In genomic region chr12:58211163-58212071, GRCm38 (mm10) we compare ENCODE assay signal across 8 mouse cellular contexts. TPM values are rescaled to one million over a fixed set of nuclear protein-coding genes. Genes with fewer than 3 reads are reported as not detected.
DNase-seq lines count a peak whose midpoint lies in the region; ATAC-seq and TF ChIP-seq lines count a peak whose summit lies in the region.

TSS of gene Sstr1 (plus strand) at chr12:58211772.

- 17% methylated on average over 21 of the region's 21 CpGs for WGBS in lung, embryonic 14.5 days
- 12% methylated on average over 21 of the region's 21 CpGs for WGBS in midbrain, postnatal 0 days

- no peak for ATAC-seq in lung, embryonic 14.5 days (ENCODE audit: insufficient read depth)
- ATAC-seq in frontal cortex, adult (ENCODE audit: low TSS enrichment), result peak; percentile 11
- ATAC-seq in midbrain, postnatal 0 days (ENCODE audit: low FRiP score), result 0 out of 2 replicates have a peak, but pooled peaks have one; percentile 13

- H3K9me3 ChIP-seq in lung, embryonic 14.5 days (ENCODE audit: low read depth, low read length), result no peaks in the 10 kb centered on the region
- H3K9me3 ChIP-seq in midbrain, postnatal 0 days (ENCODE audit: low read length), result no peaks in the 10 kb centered on the region

- no peak for TF ChIP-seq CTCF in lung, embryonic 14.5 days (IDR thresholded peaks at IDR 0.05; ENCODE audit: low read depth)
- TF ChIP-seq CTCF in midbrain, postnatal 0 days (IDR thresholded peaks at IDR 0.05), result no peak; the same call in 1 of the 2 replicates

- H3K27ac ChIP-seq in lung, embryonic 14.5 days (ENCODE audit: low read depth), result no peak within 1 kb of the TSS
- H3K27ac ChIP-seq in midbrain, postnatal 0 days (ENCODE audit: low read depth, low read length), result 0 out of 2 replicates have a peak within 1 kb of the TSS, but pooled peaks have one; percentile 1

- peak within 1 kb of the TSS; percentile 73 for H3K4me2 ChIP-seq in lung, embryonic 14.5 days
- H3K4me2 ChIP-seq in midbrain, postnatal 0 days (ENCODE audit: low read depth, low read length, poor library complexity, severe bottlenecking), result peak within 1 kb of the TSS; percentile 92

- H3K36me3 ChIP-seq in lung, embryonic 14.5 days (ENCODE audit: insufficient read depth), result no peaks in the 10 kb centered on the region
- no peaks in the 10 kb centered on the region for H3K36me3 ChIP-seq in midbrain, postnatal 0 days (ENCODE audit: insufficient read depth, low read length)

- no peak for DNase-seq in lung, embryonic 14.5 days
- no peak for DNase-seq in lung, postnatal 25 days (ENCODE audit: low spot score)
- peak; percentile 17 to 24 for DNase-seq in layer of hippocampus, postnatal 14 days (ENCODE audit: low spot score in 2 of 2)
- DNase-seq in midbrain, postnatal 0 days (ENCODE audit: low spot score), result peak; percentile 12
- DNase-seq in spleen, postnatal 4 days (ENCODE audit: low spot score in 2 of 2), result no peak
- DNase-seq in cerebellum, adult 11 months, result no peak
- DNase-seq in adipocyte (ENCODE audit: low spot score), result no peak

- no peaks in the 10 kb centered on the region for H3K4me1 ChIP-seq in lung, embryonic 14.5 days (ENCODE audit: insufficient read depth)
- H3K4me1 ChIP-seq in midbrain, postnatal 0 days (ENCODE audit: insufficient read depth, low read length), result peaks cover 4% of the 10 kb centered on the region

- H3K4me3 ChIP-seq in lung, embryonic 14.5 days (ENCODE audit: low read depth, low read length), result peak within 1 kb of the TSS; percentile 42
- H3K4me3 ChIP-seq in midbrain, postnatal 0 days (ENCODE audit: low read depth, low read length), result peak within 1 kb of the TSS; percentile 68

- H3K27me3 ChIP-seq in lung, embryonic 14.5 days (ENCODE audit: insufficient read depth, low read length), result peaks cover 42% of the 10 kb centered on the region
- no peaks in the 10 kb centered on the region for H3K27me3 ChIP-seq in midbrain, postnatal 0 days (ENCODE audit: insufficient read depth, low read length)

- no peak within 1 kb of the TSS for H3K9ac ChIP-seq in lung, embryonic 14.5 days
- peak within 1 kb of the TSS; percentile 51 for H3K9ac ChIP-seq in midbrain, postnatal 0 days (replicated peaks; ENCODE audit: low read length, poor library complexity, severe bottlenecking)

RNA-seq across cellular contexts. Expression of gene Sstr1, which starts in this region (rescaled TPM):
- polyA plus RNA-seq in lung, embryonic 14.5 days (2014; fragmentation: Nextera tagmentation; extraction: Ambion mirVana), result 0.09 and 0.12 TPM in 2 replicates
- 10 to 100 TPM; 31.2 to 33.2 TPM for total RNA-seq in layer of hippocampus, postnatal 14 days (2021)
- 39.9 and 49.7 TPM in 2 replicates for total RNA-seq in midbrain, postnatal 0 days (2014; rRNA removed)
- 13.4 and 17.3 TPM in 2 replicates for polyA plus RNA-seq in midbrain, postnatal 0 days (2015; fragmentation: Nextera tagmentation; extraction: Ambion mirVana)

Comparison
In these comparisons a context has a peak if more than half of its experiments do, and no peak if none do; other contexts are left out.
1. RNA of gene Sstr1 (polyA plus RNA-seq): 13.4 to 17.3 TPM in midbrain, postnatal 0 days; 0.09 to 0.12 TPM in lung, embryonic 14.5 days; every median in the first group is over 10 times any median in the second.
2. DNase-seq: peak in layer of hippocampus, postnatal 14 days (2 of 2) and midbrain, postnatal 0 days (single experiment); none in lung, embryonic 14.5 days (single experiment), lung, postnatal 25 days (single experiment), spleen, postnatal 4 days (0 of 2), cerebellum, adult 11 months (single experiment) and adipocyte (single experiment).